Mouse (Mus musculus): ENCODE data around the gene Gsap. TPM values are rescaled to one million over a fixed set of nuclear protein-coding genes. Genes with fewer than 3 reads are reported as not detected.

The Gsap gene
- total and polyA plus RNA-seq, 2 experiments, result 13.3 to 45.5 TPM

- Histone ChIP-seq H3K27ac (replicated peaks; ENCODE audit: insufficient read depth, low read depth, low read length) (no peak overlapping the region), H3K36me3 (ENCODE audit: control insufficient read depth, insufficient read depth, low read length) (no peaks in the 10 kb centered on the region), H3K9ac (ENCODE audit: low read depth, low read length) (no peak overlapping the region), H3K27me3 (ENCODE audit: control insufficient read depth, insufficient read depth, low read length) (no peaks in the 10 kb centered on the region), H3K4me1 (ENCODE audit: control insufficient read depth, insufficient read depth, low read length) (peaks cover 1% of the 10 kb centered on the region; the same call in 1 of the 2 replicates), H3K79me2 (ENCODE audit: control insufficient read depth, insufficient read depth, low read length) (no peaks in the 10 kb centered on the region), H3K4me3 (ENCODE audit: insufficient read depth, low read depth, low read length) (no peak overlapping the region)
- no peak for TF ChIP-seq POLR2A (IDR thresholded peaks at IDR 0.05; ENCODE audit: extremely low read depth, insufficient read depth, low read length)
- TF ChIP-seq CTCF (IDR thresholded peaks at IDR 0.05; ENCODE audit: low read depth, low read length), result no peak
- DNase-seq (ENCODE audit: extremely low read depth, low read depth, low spot score), result peak; percentile 18
- WGBS, result 13% methylated on average over 8 of the region's 8 CpGs
These were observed 41.4 kb upstream of the Gsap start for GRCm38 (mm10) chr5:21144506-21145169.

- TF ChIP-seq POLR2A (IDR thresholded peaks at IDR 0.05; ENCODE audit: extremely low read depth, insufficient read depth, low read length), result no peak
- TF ChIP-seq CTCF (IDR thresholded peaks at IDR 0.05; ENCODE audit: low read depth, low read length), result no peak
- Histone ChIP-seq H3K79me2 (ENCODE audit: control insufficient read depth, insufficient read depth, low read length) (no peaks in the 10 kb centered on the region), H3K27me3 (ENCODE audit: control insufficient read depth, insufficient read depth, low read length) (no peaks in the 10 kb centered on the region), H3K27ac (replicated peaks; ENCODE audit: insufficient read depth, low read depth, low read length) (no peak overlapping the region), H3K4me3 (ENCODE audit: insufficient read depth, low read depth, low read length) (no peak overlapping the region), H3K4me1 (ENCODE audit: control insufficient read depth, insufficient read depth, low read length) (peaks cover 1% of the 10 kb centered on the region; the same call in 1 of the 2 replicates), H3K9ac (ENCODE audit: low read depth, low read length) (no peak overlapping the region), H3K36me3 (ENCODE audit: control insufficient read depth, insufficient read depth, low read length) (no peaks in the 10 kb centered on the region)
- 93% methylated on average over 3 of the region's 3 CpGs for WGBS
- no peak for DNase-seq (ENCODE audit: extremely low read depth, low read depth, low spot score)
These were observed 37.7 kb upstream of the Gsap start for GRCm38 (mm10) chr5:21148358-21148757.

GRCm38 (mm10) chr5:21153672-21154071 is 32.4 kb upstream of the Gsap start:
- no peak overlapping the region for H3K4me3 ChIP-seq (ENCODE audit: insufficient read depth, low read depth, low read length)
- no peaks in the 10 kb centered on the region for H3K79me2 ChIP-seq (ENCODE audit: control insufficient read depth, insufficient read depth, low read length)
- H3K27ac ChIP-seq (replicated peaks; ENCODE audit: insufficient read depth, low read depth, low read length), result no peak overlapping the region
- H3K4me1 ChIP-seq (ENCODE audit: control insufficient read depth, insufficient read depth, low read length), result no peaks in the 10 kb centered on the region
- DNase-seq (ENCODE audit: extremely low read depth, low read depth, low spot score), result peak; percentile 36
- H3K9ac ChIP-seq (ENCODE audit: low read depth, low read length), result no peak overlapping the region
- 54% methylated on average over 1 of the region's 1 CpGs for WGBS
- no peaks in the 10 kb centered on the region for H3K36me3 ChIP-seq (ENCODE audit: control insufficient read depth, insufficient read depth, low read length)
- TF ChIP-seq CTCF (IDR thresholded peaks at IDR 0.05; ENCODE audit: low read depth, low read length) (peak; percentile 38; the same call in 1 of the 2 replicates), POLR2A (IDR thresholded peaks at IDR 0.05; ENCODE audit: extremely low read depth, insufficient read depth, low read length) (no peak)
- H3K27me3 ChIP-seq (ENCODE audit: control insufficient read depth, insufficient read depth, low read length), result no peaks in the 10 kb centered on the region

- no peaks in the 10 kb centered on the region for H3K4me1 ChIP-seq (ENCODE audit: control insufficient read depth, insufficient read depth, low read length)
- H3K79me2 ChIP-seq (ENCODE audit: control insufficient read depth, insufficient read depth, low read length), result no peaks in the 10 kb centered on the region
- H3K36me3 ChIP-seq (ENCODE audit: control insufficient read depth, insufficient read depth, low read length), result no peaks in the 10 kb centered on the region
- no peak overlapping the region for H3K4me3 ChIP-seq (ENCODE audit: insufficient read depth, low read depth, low read length)
- no peak overlapping the region for H3K27ac ChIP-seq (replicated peaks; ENCODE audit: insufficient read depth, low read depth, low read length)
- no peak overlapping the region for H3K9ac ChIP-seq (ENCODE audit: low read depth, low read length)
- TF ChIP-seq CTCF (IDR thresholded peaks at IDR 0.05; ENCODE audit: low read depth, low read length) (no peak), POLR2A (IDR thresholded peaks at IDR 0.05; ENCODE audit: extremely low read depth, insufficient read depth, low read length) (no peak)
- 95% methylated on average over 3 of the region's 3 CpGs for WGBS
- no peak for DNase-seq (ENCODE audit: extremely low read depth, low read depth, low spot score)
- H3K27me3 ChIP-seq (ENCODE audit: control insufficient read depth, insufficient read depth, low read length), result no peaks in the 10 kb centered on the region
These were observed 29.3 kb upstream of the Gsap start for GRCm38 (mm10) chr5:21156770-21157169.

GRCm38 (mm10) chr5:21159536-21159935 is 26.5 kb upstream of the Gsap start:
- H3K9ac ChIP-seq (ENCODE audit: low read depth, low read length), result no peak overlapping the region
- WGBS, result 81% methylated on average over 3 of the region's 3 CpGs
- H3K4me1 ChIP-seq (ENCODE audit: control insufficient read depth, insufficient read depth, low read length), result no peaks in the 10 kb centered on the region
- H3K4me3 ChIP-seq (ENCODE audit: insufficient read depth, low read depth, low read length), result no peak overlapping the region
- no peaks in the 10 kb centered on the region for H3K27me3 ChIP-seq (ENCODE audit: control insufficient read depth, insufficient read depth, low read length)
- DNase-seq (ENCODE audit: extremely low read depth, low read depth, low spot score), result no peak
- H3K27ac ChIP-seq (replicated peaks; ENCODE audit: insufficient read depth, low read depth, low read length), result no peak overlapping the region
- no peaks in the 10 kb centered on the region for H3K79me2 ChIP-seq (ENCODE audit: control insufficient read depth, insufficient read depth, low read length)
- no peaks in the 10 kb centered on the region for H3K36me3 ChIP-seq (ENCODE audit: control insufficient read depth, insufficient read depth, low read length)
- TF ChIP-seq CTCF (IDR thresholded peaks at IDR 0.05; ENCODE audit: low read depth, low read length), result no peak
- TF ChIP-seq POLR2A (IDR thresholded peaks at IDR 0.05; ENCODE audit: extremely low read depth, insufficient read depth, low read length), result no peak

GRCm38 (mm10) chr5:21160781-21161180 is 25.3 kb upstream of the Gsap start:
- no peak overlapping the region for H3K9ac ChIP-seq (ENCODE audit: low read depth, low read length)
- no peaks in the 10 kb centered on the region for H3K36me3 ChIP-seq (ENCODE audit: control insufficient read depth, insufficient read depth, low read length)
- H3K4me1 ChIP-seq (ENCODE audit: control insufficient read depth, insufficient read depth, low read length), result no peaks in the 10 kb centered on the region
- no peaks in the 10 kb centered on the region for H3K79me2 ChIP-seq (ENCODE audit: control insufficient read depth, insufficient read depth, low read length)
- H3K27me3 ChIP-seq (ENCODE audit: control insufficient read depth, insufficient read depth, low read length), result no peaks in the 10 kb centered on the region
- DNase-seq (ENCODE audit: extremely low read depth, low read depth, low spot score), result no peak
- WGBS, result 75% methylated on average over 1 of the region's 1 CpGs
- TF ChIP-seq CTCF (IDR thresholded peaks at IDR 0.05; ENCODE audit: low read depth, low read length) (no peak), POLR2A (IDR thresholded peaks at IDR 0.05; ENCODE audit: extremely low read depth, insufficient read depth, low read length) (no peak)
- no peak overlapping the region for H3K27ac ChIP-seq (replicated peaks; ENCODE audit: insufficient read depth, low read depth, low read length)
- H3K4me3 ChIP-seq (ENCODE audit: insufficient read depth, low read depth, low read length), result no peak overlapping the region

Data from liver, adult 2 months (tissue).